Mouse (Mus musculus): ENCODE data around the gene Spcs3.

DNA sequence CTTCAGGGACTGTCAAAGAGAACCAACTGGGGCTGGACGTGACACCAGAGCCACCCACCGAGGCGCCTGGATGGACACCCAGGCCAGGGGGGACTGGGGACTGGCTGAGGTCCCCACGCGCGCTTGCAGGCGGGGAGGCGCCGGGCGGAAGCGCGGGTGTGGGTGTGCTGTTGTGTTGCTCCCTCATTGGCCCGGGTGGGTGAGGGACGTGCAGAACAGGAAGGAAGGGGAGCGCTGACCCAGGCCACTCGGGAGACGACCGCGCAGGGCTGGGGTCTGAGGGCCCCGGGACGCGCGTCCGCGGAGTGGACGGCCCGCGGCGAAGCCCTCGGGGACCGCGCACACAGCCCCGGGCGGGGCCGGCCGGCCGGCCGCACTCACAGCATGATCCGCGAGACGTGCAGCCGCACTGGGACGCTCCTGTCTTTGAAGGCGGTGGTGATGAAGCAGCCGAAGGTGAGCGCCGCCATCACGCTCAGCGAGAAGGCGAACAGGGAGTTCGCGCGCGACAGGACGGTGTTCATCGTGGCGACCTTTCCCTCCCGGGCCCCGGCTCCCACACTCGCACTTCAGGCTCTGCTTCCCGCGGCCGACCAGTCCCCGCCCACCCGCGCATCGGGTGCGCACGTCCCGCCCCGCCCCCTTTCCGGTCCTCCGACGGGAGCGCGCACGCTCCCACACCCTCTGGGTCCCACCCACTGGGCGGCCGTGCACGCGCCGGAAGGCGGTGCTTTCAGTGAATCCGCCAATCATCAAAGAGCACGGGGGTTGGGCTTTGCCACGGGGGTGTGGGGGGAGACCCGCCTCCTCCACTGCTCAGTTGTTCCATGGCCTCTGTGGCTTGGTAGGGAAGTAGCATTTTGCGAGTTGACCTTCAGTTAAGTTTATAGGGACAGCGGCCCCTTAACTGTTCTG, at the start of gene Spcs3, which contains the start of gene Asb5:
- TF ChIP-seq GATA1 (IDR thresholded peaks at IDR 0.05; ENCODE audit: borderline replicate concordance, low read length) (no peak), FLI1 (IDR thresholded peaks at IDR 0.05; ENCODE audit: low read length) (no peak)
